Mouse (Mus musculus): ENCODE data around the gene Olfr1395.

DNA sequence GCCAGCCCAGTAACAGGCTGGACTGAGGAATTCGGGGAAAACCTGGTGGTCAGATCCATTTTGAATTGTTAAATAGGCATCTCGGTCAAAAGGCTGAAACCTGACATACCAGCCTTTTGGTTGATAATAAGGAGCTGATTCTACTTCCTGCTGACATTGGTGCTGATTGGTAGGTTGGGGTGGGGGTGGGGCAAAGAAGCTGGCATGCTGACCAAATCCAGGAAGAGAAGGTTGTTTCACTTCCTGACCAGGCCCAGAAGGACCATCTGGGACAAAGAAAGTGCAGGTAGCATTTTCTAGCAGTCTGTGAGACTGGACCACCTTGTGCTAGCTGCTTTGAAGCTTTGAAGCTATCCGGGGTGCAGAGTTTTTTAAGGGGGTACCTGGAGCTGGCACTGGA, 41.7 kb upstream of the Olfr1395 start:
- no peak for TF ChIP-seq CTCF (IDR thresholded peaks at IDR 0.05; ENCODE audit: borderline replicate concordance, insufficient read depth, low read length)
- TF ChIP-seq POLR2A (IDR thresholded peaks at IDR 0.05; ENCODE audit: low read depth, low read length) = no peak

Measured in embryonic fibroblast, embryonic 13.5 days (primary cell).